Mouse (Mus musculus): ENCODE results near the gene Jund. TPM values are rescaled to one million over a fixed set of nuclear protein-coding genes. Genes with fewer than 3 reads are reported as not detected.

Jund gene
- polyA plus RNA-seq, 1 experiment: 111 TPM

DNA sequence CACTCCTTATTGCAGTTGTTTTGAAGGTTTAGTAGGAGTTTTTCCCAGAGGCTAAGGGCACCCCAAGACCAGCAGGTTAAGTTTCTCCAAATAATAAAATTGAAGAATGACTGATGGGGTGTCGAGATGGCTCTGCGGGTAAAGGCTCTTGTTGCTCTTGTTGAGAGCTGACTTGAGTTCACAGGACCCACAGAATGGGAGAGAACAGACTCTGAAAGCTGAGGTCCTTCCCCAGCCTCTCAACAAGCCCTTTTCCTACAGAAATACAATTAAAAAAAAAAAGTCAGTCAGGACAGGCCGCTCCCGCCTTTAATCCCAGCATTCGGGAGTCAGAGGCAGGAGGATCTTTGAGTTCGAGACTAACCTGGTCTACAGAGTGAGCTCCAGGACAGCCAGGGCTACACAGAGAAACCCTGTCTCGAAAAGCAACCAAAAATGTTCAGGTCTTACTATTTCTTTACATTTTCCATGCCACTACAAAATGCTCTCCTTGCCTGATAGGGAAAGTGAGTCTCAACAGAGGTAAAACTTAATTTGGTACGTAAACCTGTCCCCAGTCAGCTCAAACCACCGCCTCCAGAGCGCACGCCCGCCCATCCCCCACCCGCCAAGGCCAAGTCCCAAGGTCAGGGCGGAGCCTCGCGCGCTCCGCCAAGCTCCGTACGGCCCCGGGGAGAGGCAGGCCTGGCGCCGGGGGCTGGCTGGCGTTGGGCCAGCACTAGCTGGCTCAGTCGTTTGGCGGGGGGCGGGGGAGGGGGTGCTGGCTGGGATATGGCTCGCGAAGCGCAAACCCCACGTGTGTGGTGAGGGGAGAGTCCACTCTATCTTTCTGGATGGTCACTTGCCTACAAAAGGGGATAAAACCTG lies 2.5 kb upstream of the Jund start:
- Histone ChIP-seq H3K4me3 (ENCODE audit: insufficient read depth, low read length) (no peak overlapping the region), H3K4me1 (ENCODE audit: control insufficient read depth, insufficient read depth, low read length) (peaks cover 40% of the 10 kb centered on the region), H3K27ac (ENCODE audit: insufficient read depth, low read depth, low read length) (peak overlapping the region; percentile 32; the same call in 1 of the 2 replicates)
- TF ChIP-seq POLR2A (IDR thresholded peaks at IDR 0.05; ENCODE audit: borderline replicate concordance, low read depth, low read length): no peak
- no peak for TF ChIP-seq CTCF (IDR thresholded peaks at IDR 0.05; ENCODE audit: low read depth, low read length)

DNA sequence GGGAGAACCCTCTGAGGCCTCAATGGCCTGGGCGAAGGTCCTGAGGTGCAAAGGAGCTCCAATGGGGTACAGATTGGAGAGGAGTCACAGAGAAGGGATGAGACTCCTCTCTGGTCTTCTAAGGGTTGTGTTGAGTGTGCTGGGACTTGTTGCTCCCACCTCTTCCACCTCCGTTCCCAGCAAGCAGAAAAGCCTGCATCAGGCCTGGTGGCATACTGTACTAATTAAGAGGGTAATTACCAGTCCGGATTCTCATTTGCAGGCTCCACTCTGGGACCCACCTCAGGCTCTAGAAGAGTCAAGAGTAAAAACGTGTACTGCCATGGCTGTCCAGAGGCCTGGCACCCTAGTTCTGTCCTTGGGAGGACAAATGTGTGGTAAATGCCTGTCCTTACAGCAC lies 1.8 kb upstream of the Jund start:
- Histone ChIP-seq H3K4me3 (ENCODE audit: insufficient read depth, low read length) (no peak overlapping the region), H3K4me1 (ENCODE audit: control insufficient read depth, insufficient read depth, low read length) (peaks cover 42% of the 10 kb centered on the region), H3K27ac (ENCODE audit: insufficient read depth, low read depth, low read length) (no peak overlapping the region)
- TF ChIP-seq POLR2A (IDR thresholded peaks at IDR 0.05; ENCODE audit: borderline replicate concordance, low read depth, low read length): no peak
- TF ChIP-seq CTCF (IDR thresholded peaks at IDR 0.05; ENCODE audit: low read depth, low read length): no peak

DNA sequence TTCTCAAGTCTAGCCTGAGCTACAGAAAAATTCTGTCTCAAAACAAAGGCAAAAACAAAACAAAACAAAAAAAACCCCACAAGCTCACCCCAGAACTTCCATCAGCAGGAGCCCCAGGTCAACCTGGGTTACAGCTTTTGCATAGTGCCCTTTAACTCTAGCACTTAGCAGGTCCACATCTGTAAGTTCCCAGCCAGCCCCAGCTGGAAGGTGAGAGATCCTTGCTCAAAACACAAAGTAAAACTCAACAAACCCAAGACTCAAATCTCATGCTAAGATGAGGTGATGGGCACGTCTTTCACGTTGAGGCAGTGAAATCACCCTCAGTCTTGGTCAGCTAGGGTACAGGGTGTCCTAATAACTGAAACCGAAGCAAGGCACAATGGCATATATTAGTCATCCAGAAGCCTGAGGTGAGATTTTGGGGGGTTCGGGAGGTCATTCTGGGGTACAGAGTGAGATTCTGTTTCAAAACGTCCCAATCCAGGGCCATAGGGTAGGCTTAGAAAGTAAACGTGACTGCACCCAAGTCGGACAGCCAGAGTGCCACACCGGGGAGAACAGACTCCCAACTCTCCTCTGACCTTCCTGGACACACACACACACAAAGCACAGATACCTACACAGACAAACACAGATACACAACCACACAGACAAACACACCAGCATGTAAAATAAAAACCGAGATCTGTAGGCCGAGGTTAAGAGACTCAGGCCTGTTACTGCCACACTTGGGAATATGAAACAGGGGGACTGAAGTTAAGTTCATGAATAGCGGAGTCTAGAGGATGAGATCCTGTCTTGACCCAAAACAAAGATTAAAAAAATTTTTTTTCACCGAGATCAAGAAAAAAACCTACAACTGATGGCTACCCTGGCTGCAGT lies 1.1 kb upstream of the Jund start:
- TF ChIP-seq POLR2A (IDR thresholded peaks at IDR 0.05; ENCODE audit: borderline replicate concordance, low read depth, low read length): no peak
- TF ChIP-seq CTCF (IDR thresholded peaks at IDR 0.05; ENCODE audit: low read depth, low read length): no peak
- peaks cover 42% of the 10 kb centered on the region for H3K4me1 ChIP-seq (ENCODE audit: control insufficient read depth, insufficient read depth, low read length)
- 0 out of 2 replicates have a peak overlapping the region, but pooled peaks have one; percentile 2 for H3K27ac ChIP-seq (ENCODE audit: insufficient read depth, low read depth, low read length)
- H3K4me3 ChIP-seq (ENCODE audit: insufficient read depth, low read length): peak overlapping the region; percentile 77

DNA sequence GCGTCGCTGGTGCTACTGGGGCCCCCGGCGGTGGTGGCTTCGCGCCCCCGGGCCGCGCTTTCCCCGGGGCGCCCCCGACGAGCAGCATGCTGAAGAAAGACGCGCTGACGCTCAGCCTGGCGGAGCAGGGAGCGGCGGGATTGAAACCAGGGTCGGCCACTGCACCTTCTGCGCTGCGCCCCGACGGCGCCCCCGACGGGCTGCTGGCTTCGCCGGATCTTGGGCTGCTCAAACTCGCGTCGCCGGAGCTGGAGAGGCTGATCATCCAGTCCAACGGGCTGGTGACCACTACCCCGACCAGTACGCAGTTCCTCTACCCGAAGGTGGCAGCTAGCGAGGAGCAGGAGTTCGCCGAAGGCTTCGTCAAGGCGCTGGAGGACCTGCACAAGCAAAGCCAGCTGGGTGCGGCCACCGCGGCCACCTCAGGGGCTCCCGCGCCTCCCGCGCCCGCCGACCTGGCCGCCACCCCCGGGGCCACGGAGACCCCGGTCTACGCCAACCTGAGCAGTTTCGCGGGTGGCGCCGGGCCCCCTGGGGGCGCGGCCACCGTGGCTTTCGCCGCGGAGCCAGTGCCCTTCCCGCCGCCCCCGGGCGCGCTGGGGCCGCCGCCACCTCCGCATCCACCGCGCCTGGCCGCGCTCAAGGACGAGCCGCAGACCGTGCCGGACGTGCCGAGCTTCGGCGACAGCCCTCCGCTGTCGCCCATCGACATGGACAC lies 526 bp downstream of the Jund start:
- Histone ChIP-seq H3K4me3 (ENCODE audit: insufficient read depth, low read length) (peak overlapping the region; percentile 99), H3K27ac (ENCODE audit: insufficient read depth, low read depth, low read length) (peak overlapping the region; percentile 97), H3K4me1 (ENCODE audit: control insufficient read depth, insufficient read depth, low read length) (peaks cover 32% of the 10 kb centered on the region)
- TF ChIP-seq CTCF (IDR thresholded peaks at IDR 0.05; ENCODE audit: low read depth, low read length) (no peak), POLR2A (IDR thresholded peaks at IDR 0.05; ENCODE audit: borderline replicate concordance, low read depth, low read length) (no peak)

DNA sequence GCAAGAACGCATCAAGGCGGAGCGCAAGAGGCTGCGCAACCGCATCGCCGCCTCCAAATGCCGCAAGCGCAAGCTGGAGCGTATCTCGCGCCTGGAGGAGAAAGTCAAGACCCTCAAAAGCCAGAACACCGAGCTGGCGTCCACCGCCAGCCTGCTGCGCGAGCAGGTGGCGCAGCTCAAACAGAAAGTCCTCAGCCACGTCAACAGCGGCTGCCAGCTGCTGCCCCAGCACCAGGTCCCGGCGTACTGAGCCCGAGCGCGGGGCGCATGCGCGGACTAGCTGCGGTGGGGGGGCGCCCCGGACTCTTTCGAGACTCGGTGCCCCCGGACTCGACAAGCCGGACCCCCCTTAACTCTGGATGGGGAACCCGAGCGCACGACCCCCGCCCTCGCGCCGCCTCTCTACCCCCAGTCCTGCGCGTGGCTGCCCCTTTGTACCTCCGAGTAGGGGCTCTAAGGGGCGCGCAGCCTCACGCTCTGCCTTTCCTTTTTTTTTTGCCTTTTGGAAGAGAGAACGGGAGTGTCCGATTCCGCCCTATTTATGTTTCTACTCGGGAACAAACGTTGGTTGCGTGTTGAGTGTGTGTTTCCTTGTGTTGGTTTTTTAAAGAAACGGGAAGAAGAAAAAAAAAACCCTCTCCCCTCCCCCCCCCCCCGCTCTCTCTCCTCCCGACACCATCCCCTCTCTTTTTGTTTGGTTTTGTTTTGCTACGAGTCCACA lies 1.2 kb downstream of the Jund start:
- H3K4me3 ChIP-seq (ENCODE audit: insufficient read depth, low read length): peak overlapping the region; percentile 99
- H3K27ac ChIP-seq (ENCODE audit: insufficient read depth, low read depth, low read length): peak overlapping the region; percentile 97
- peaks cover 32% of the 10 kb centered on the region for H3K4me1 ChIP-seq (ENCODE audit: control insufficient read depth, insufficient read depth, low read length)
- TF ChIP-seq POLR2A (IDR thresholded peaks at IDR 0.05; ENCODE audit: borderline replicate concordance, low read depth, low read length): no peak
- TF ChIP-seq CTCF (IDR thresholded peaks at IDR 0.05; ENCODE audit: low read depth, low read length): no peak

DNA sequence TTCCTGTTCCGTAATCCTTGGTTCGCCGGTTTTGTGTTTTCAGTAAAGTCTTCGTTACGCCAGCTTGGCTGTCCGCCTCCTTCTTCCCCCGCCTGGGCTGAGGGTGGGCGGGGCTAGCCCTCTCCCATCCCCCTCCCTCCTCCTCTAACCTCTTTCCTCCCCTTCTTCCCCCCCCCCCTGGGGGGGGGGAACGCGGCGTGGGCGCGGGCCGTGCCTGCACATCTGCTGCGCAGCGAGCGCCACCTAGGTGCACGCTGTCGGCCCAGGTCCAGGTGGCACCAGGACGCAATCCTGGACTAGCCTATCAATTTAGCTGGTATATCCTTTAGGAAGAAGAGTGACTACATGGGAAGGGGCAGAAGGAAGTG lies 1.8 kb downstream of the Jund start:
- TF ChIP-seq CTCF (IDR thresholded peaks at IDR 0.05; ENCODE audit: low read depth, low read length) (peak; percentile 50), POLR2A (IDR thresholded peaks at IDR 0.05; ENCODE audit: borderline replicate concordance, low read depth, low read length) (no peak)
- Histone ChIP-seq H3K4me3 (ENCODE audit: insufficient read depth, low read length) (peak overlapping the region; percentile 99), H3K27ac (ENCODE audit: insufficient read depth, low read depth, low read length) (peak overlapping the region; percentile 97), H3K4me1 (ENCODE audit: control insufficient read depth, insufficient read depth, low read length) (peaks cover 30% of the 10 kb centered on the region)

DNA sequence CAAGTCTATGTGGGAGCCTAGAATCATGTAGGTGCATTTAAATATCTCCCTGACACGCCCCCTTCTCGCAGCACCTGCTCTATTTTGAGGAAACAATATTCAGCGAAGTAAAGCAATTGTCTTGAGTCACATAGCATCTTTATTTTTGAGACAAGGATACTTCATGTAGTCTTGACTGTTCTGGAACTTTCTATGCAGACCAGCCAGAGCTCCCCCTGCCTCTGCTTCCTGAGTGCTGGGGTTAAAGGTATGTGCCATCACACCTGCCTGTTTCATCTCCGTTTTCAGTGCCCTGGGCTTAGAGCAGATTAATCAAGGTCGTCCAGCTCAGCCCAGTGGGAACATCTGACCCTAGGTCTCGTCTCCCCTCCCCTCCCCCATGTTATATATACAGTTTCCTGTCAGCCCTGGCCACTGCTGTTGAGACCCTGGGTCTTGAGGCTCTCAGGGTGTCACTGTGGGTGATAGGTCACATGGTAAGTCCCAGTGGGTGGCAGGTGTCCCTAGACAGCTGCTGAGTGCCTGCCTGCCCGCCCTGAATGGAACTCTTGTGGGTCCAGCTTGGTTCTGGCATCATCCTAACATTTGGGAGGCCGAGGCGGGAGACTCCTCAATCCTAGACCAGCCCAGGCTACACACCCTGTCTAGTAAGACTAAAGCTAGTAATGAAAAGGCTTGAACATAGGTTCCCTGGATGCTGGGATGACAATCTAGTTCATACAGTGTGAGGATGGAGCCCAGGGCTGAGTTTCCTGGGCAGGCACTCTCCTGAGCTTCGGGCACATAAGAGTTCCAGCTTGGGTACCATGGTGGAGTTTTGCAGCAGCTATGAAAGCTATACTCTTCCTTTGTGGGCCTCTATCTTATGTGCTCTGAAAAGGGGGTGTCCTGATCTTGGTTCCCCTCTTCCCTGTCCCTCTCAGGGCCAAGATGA lies 2.6 kb downstream of the Jund start:
- no peak for TF ChIP-seq POLR2A (IDR thresholded peaks at IDR 0.05; ENCODE audit: borderline replicate concordance, low read depth, low read length)
- no peak for TF ChIP-seq CTCF (IDR thresholded peaks at IDR 0.05; ENCODE audit: low read depth, low read length)
- Histone ChIP-seq H3K4me1 (ENCODE audit: control insufficient read depth, insufficient read depth, low read length) (peaks cover 22% of the 10 kb centered on the region), H3K4me3 (ENCODE audit: insufficient read depth, low read length) (peak overlapping the region; percentile 59), H3K27ac (ENCODE audit: insufficient read depth, low read depth, low read length) (peak overlapping the region; percentile 97)

Measured in bone marrow macrophage, adult 2 months (primary cell).